Mouse (Mus musculus) mature B cell (primary cell): ENCODE measurements around the gene Xrn1.
"Not testable (repeated sequence)": the region's sequence is repeated elsewhere in the genome, so short reads cannot be mapped to it uniquely, and the experiment has no call there.

ENCODE experiments used
- in situ Hi-C: fragments of 300-500 bp; cut with MboI; formaldehyde crosslinking; loops from 2 replicates; pipeline ENCODE4 v1.14.3; 2019

Gene Xrn1

GRCm38 (mm10) chr9:96051501-96051900, 96.9 kb downstream of the Xrn1 start:
- in situ Hi-C loops, result no loop called here

- in situ Hi-C loops, result no loop called here
Observed at GRCm38 (mm10) chr9:96054878-96055277, 100.3 kb downstream of the Xrn1 start.

GRCm38 (mm10) chr9:96056417-96057223, 102.1 kb downstream of the Xrn1 start:
- in situ Hi-C loops, result no loop called here

GRCm38 (mm10) chr9:96063083-96063802, 108.7 kb downstream of the Xrn1 start:
- in situ Hi-C loops, result no loop called here

- in situ Hi-C loops, result no loop called here
Observed at GRCm38 (mm10) chr9:96063803-96064475, 109.4 kb downstream of the Xrn1 start.

- in situ Hi-C loops, result no loop called here
Observed at GRCm38 (mm10) chr9:96067507-96067906, 112.9 kb downstream of the Xrn1 start.

GRCm38 (mm10) chr9:96078752-96079315, 124.3 kb downstream of the Xrn1 start:
- in situ Hi-C loops, result no loop called here

- in situ Hi-C loops, result no loop called here
Observed at GRCm38 (mm10) chr9:96085293-96085692, 130.7 kb downstream of the Xrn1 start.

- in situ Hi-C loops, result no loop called here
Observed at GRCm38 (mm10) chr9:96087671-96088070, 133.1 kb downstream of the Xrn1 start.

GRCm38 (mm10) chr9:96088456-96088855, 133.9 kb downstream of the Xrn1 start:
- in situ Hi-C loops, result not testable (repeated sequence)

GRCm38 (mm10) chr9:96092637-96093036, 138.1 kb downstream of the Xrn1 start:
- in situ Hi-C loops, result not testable (repeated sequence)

- in situ Hi-C loops, result no loop called here
Observed at GRCm38 (mm10) chr9:96093221-96093620, 138.7 kb downstream of the Xrn1 start.

- in situ Hi-C loops, result no loop called here
Observed at GRCm38 (mm10) chr9:96094341-96094740, 139.8 kb downstream of the Xrn1 start.

- in situ Hi-C loops, result no loop called here
Observed at GRCm38 (mm10) chr9:96095192-96095591, 140.6 kb downstream of the Xrn1 start.

- in situ Hi-C loops, result no loop called here
Observed at GRCm38 (mm10) chr9:96102846-96103245, 148.3 kb downstream of the Xrn1 start.
